Mouse (Mus musculus): ENCODE results near the gene Bicdl2. TPM values are rescaled to one million over a fixed set of nuclear protein-coding genes. Genes with fewer than 3 reads are reported as not detected.
A peak's percentile ranks its signal among the peaks of the same experiment; 100 is the strongest.

Bicdl2 gene
- polyA plus RNA-seq, 1 experiment: 0.28 TPM

DNA sequence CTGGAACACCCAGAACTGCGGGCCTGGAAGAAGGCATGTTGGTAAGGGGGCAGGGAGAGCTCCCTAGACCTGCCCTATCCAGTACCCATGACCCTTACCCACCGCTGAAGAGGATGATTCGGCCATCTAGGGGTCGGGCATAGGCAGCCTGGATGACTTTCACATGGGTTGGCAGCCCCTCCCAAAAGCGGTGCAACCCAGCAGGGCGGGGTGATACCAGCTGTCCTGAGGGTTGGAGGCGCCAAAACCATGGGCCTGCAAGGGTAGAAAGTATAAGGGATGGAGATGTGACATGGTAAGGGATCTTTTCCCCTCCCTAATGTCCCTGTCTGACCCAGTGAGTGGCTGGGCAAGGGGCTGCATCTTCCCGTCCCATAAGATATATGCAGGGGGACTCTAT, 29.1 kb upstream of the Bicdl2 start:
- Histone ChIP-seq H3ac (ENCODE audit: control insufficient read depth, insufficient read length, low read depth) (no peak overlapping the region), H3K27me3 (ENCODE audit: control insufficient read depth, insufficient read depth, insufficient read length) (peaks cover 49% of the 10 kb centered on the region), H3K79me2 (ENCODE audit: control insufficient read depth, insufficient read depth) (no peaks in the 10 kb centered on the region), H3K79me3 (ENCODE audit: low read depth) (no peaks in the 10 kb centered on the region), H3K36me3 (ENCODE audit: control insufficient read depth, insufficient read depth) (no peaks in the 10 kb centered on the region), H3K4me3 (ENCODE audit: insufficient read depth, poor library complexity, severe bottlenecking) (no peak overlapping the region)
- TF ChIP-seq CEBPB (IDR thresholded peaks at IDR 0.05; ENCODE audit: low read depth) (no peak), MAX (IDR thresholded peaks at IDR 0.05) (no peak), CTCF (IDR thresholded peaks at IDR 0.05; ENCODE audit: control insufficient read depth, insufficient read depth, insufficient read length) (no peak), MYOG (IDR thresholded peaks at IDR 0.05; ENCODE audit: control insufficient read depth, extremely low read depth, insufficient read length) (no peak), USF1 (IDR thresholded peaks at IDR 0.05; ENCODE audit: low read depth) (no peak), MYOD1 (IDR thresholded peaks at IDR 0.05; ENCODE audit: control insufficient read depth, insufficient read length, low read depth) (no peak), FOSL1 (IDR thresholded peaks at IDR 0.05; ENCODE audit: insufficient read depth, low read length, poor library complexity, severe bottlenecking) (no peak)

DNA sequence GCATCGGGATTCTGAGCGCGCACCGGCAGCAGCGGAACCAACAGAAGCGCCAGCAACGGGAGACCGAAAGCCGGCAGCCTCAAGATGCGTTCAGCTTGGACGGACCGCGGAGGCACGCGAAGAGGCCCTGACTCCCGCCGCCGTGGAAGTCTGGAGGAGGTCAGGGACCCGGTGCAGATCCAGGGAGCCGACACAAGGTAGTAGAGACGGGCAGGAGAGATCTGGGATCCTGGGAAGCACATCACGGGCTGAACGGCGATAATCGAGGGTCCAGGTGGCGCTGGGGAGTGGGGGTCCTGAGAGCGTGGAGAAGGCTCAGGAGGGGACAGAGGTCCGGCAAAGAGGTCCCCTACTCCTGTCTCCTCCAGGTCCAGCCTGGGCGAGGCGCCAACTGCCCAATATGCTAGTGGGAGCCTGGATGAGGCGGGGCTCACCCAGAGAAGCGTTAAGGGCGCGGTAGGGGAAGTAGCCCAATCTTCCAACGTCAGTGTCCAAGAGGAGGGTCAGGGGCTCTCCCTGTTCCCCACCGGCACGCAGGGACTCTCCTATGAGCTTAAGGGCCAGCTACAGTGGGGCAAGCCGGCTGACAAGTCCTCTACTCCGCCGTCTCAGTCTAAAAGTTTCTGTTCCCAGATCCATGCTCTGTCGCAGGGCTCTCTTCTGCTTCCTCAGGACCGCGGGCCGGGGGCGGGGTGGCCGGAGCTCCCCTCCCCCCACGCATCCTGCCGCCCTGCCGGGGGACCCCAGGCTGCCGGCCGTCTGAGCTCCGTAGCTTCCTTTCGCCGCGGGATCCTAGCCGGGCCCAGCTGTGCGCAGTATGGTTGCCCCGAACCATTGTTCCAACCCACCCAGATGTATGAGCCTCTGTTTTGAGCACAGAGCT, 15.5 kb upstream of the Bicdl2 start, which contains the start of gene Mmp25:
Gene Mmp25, minus strand, starts transcription at position 665 of the 883 bp plus-strand sequence.
- H3K79me3 ChIP-seq (ENCODE audit: low read depth): no peaks in the 10 kb centered on the region
- TF ChIP-seq FOSL1 (IDR thresholded peaks at IDR 0.05; ENCODE audit: insufficient read depth, low read length, poor library complexity, severe bottlenecking): no peak
- TF ChIP-seq MAX (IDR thresholded peaks at IDR 0.05): no peak
- no peak for TF ChIP-seq CTCF (IDR thresholded peaks at IDR 0.05; ENCODE audit: control insufficient read depth, insufficient read depth, insufficient read length)
- TF ChIP-seq CEBPB (IDR thresholded peaks at IDR 0.05; ENCODE audit: low read depth): no peak
- TF ChIP-seq USF1 (IDR thresholded peaks at IDR 0.05; ENCODE audit: low read depth): no peak
- TF ChIP-seq MYOG (IDR thresholded peaks at IDR 0.05; ENCODE audit: control insufficient read depth, extremely low read depth, insufficient read length): no peak
- H3K36me3 ChIP-seq (ENCODE audit: control insufficient read depth, insufficient read depth): no peaks in the 10 kb centered on the region
- no peaks in the 10 kb centered on the region for H3K79me2 ChIP-seq (ENCODE audit: control insufficient read depth, insufficient read depth)
- H3K4me3 ChIP-seq (ENCODE audit: insufficient read depth, poor library complexity, severe bottlenecking): no peak within 1 kb of the TSS
- H3ac ChIP-seq (ENCODE audit: control insufficient read depth, insufficient read length, low read depth): no peak within 1 kb of the TSS
- H3K27me3 ChIP-seq (ENCODE audit: control insufficient read depth, insufficient read depth, insufficient read length): peaks cover 27% of the 10 kb centered on the region

DNA sequence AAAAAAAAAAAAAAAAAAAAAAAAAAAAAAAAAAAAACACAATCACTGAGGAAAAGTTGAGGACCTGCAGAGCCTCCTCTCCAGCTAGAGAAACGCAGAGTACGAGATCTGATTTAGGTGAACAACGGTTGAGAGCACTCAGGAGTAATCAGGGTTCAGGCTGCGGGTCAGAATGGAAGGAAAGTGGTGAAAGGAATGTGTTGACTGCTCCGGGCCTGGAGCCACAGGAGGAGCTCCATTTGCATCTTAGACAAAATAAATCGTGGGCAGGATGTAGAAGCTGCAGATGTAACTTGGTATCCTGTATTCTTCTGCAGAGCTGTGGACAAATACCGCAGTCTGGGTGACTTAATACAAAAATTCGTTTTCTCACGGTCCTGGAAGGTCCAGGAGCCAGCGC, 14.4 kb upstream of the Bicdl2 start:
- peaks cover 24% of the 10 kb centered on the region for H3K27me3 ChIP-seq (ENCODE audit: control insufficient read depth, insufficient read depth, insufficient read length)
- H3K36me3 ChIP-seq (ENCODE audit: control insufficient read depth, insufficient read depth): no peaks in the 10 kb centered on the region
- no peak overlapping the region for H3K4me3 ChIP-seq (ENCODE audit: insufficient read depth, poor library complexity, severe bottlenecking)
- TF ChIP-seq MAX (IDR thresholded peaks at IDR 0.05) (no peak), FOSL1 (IDR thresholded peaks at IDR 0.05; ENCODE audit: insufficient read depth, low read length, poor library complexity, severe bottlenecking) (no peak), CTCF (IDR thresholded peaks at IDR 0.05; ENCODE audit: control insufficient read depth, insufficient read depth, insufficient read length) (no peak), MYOG (IDR thresholded peaks at IDR 0.05; ENCODE audit: control insufficient read depth, extremely low read depth, insufficient read length) (no peak), USF1 (IDR thresholded peaks at IDR 0.05; ENCODE audit: low read depth) (no peak), CEBPB (IDR thresholded peaks at IDR 0.05; ENCODE audit: low read depth) (no peak), MYOD1 (IDR thresholded peaks at IDR 0.05; ENCODE audit: control insufficient read depth, insufficient read length, low read depth) (no peak)
- H3K79me3 ChIP-seq (ENCODE audit: low read depth): no peaks in the 10 kb centered on the region
- H3K79me2 ChIP-seq (ENCODE audit: control insufficient read depth, insufficient read depth): no peaks in the 10 kb centered on the region
- no peak overlapping the region for H3ac ChIP-seq (ENCODE audit: control insufficient read depth, insufficient read length, low read depth)

DNA sequence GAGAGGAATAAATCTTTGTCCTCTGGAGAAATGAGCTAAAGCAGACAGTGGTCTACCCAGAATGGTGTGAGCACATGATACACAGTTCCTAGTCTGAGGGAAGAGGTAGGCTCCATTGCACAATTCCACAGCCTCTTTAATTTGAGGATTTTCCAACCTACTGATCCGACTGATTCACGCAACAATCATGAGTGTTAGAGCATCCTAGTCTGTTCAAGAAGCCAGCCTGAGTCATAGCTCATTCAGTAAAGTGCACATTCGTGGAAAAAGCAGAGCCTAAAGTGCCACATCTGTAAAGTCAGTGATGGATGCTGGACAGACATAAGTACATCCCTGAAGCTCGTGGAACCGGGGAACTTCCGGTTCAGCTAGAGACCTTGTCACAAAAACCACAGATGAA, 8.9 kb upstream of the Bicdl2 start:
- no peaks in the 10 kb centered on the region for H3K79me3 ChIP-seq (ENCODE audit: low read depth)

DNA sequence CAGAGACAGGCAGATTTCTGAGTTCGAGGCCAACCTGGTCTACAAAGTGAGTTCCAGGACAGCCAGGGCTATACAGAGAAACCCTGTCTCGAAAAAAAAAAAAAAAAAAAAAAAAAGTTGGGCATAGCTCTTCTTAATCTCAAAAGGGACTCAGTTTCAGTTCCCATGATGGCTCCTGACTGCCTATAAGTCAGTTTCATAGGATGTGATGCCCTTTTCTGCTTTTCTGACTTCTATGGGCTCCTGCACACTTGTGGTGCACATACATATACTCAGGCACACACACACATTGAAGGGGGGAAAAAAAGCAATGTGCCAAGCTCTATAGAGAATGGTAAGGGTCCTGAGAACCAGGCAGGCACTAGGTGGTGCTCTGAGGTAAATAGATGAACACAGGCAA, 7.0 kb upstream of the Bicdl2 start:
- no peaks in the 10 kb centered on the region for H3K79me3 ChIP-seq (ENCODE audit: low read depth)
- no peaks in the 10 kb centered on the region for H3K27me3 ChIP-seq (ENCODE audit: control insufficient read depth, insufficient read depth, insufficient read length)
- H3K36me3 ChIP-seq (ENCODE audit: control insufficient read depth, insufficient read depth): no peaks in the 10 kb centered on the region
- H3K4me3 ChIP-seq (ENCODE audit: insufficient read depth, poor library complexity, severe bottlenecking): no peak overlapping the region
- TF ChIP-seq MYOG (IDR thresholded peaks at IDR 0.05; ENCODE audit: control insufficient read depth, extremely low read depth, insufficient read length) (no peak), MYOD1 (IDR thresholded peaks at IDR 0.05; ENCODE audit: control insufficient read depth, insufficient read length, low read depth) (no peak), USF1 (IDR thresholded peaks at IDR 0.05; ENCODE audit: low read depth) (no peak), CTCF (IDR thresholded peaks at IDR 0.05; ENCODE audit: control insufficient read depth, insufficient read depth, insufficient read length) (no peak), CEBPB (IDR thresholded peaks at IDR 0.05; ENCODE audit: low read depth) (no peak)
- no peak overlapping the region for H3ac ChIP-seq (ENCODE audit: control insufficient read depth, insufficient read length, low read depth)
- H3K79me2 ChIP-seq (ENCODE audit: control insufficient read depth, insufficient read depth): no peaks in the 10 kb centered on the region

More for the DNA sequence above, 8.9 kb upstream of the Bicdl2 start:
- Histone ChIP-seq H3K27me3 (ENCODE audit: control insufficient read depth, insufficient read depth, insufficient read length) (peaks cover 11% of the 10 kb centered on the region), H3ac (ENCODE audit: control insufficient read depth, insufficient read length, low read depth) (no peak overlapping the region), H3K36me3 (ENCODE audit: control insufficient read depth, insufficient read depth) (no peaks in the 10 kb centered on the region), H3K4me3 (ENCODE audit: insufficient read depth, poor library complexity, severe bottlenecking) (no peak overlapping the region), H3K79me2 (ENCODE audit: control insufficient read depth, insufficient read depth) (no peaks in the 10 kb centered on the region)
- no peak for TF ChIP-seq MYOG (IDR thresholded peaks at IDR 0.05; ENCODE audit: control insufficient read depth, extremely low read depth, insufficient read length)
- no peak for TF ChIP-seq MAX (IDR thresholded peaks at IDR 0.05)
- peak; percentile 50 for TF ChIP-seq CEBPB (IDR thresholded peaks at IDR 0.05; ENCODE audit: low read depth)
- no peak for TF ChIP-seq FOSL1 (IDR thresholded peaks at IDR 0.05; ENCODE audit: insufficient read depth, low read length, poor library complexity, severe bottlenecking)
- TF ChIP-seq MYOD1 (IDR thresholded peaks at IDR 0.05; ENCODE audit: control insufficient read depth, insufficient read length, low read depth): no peak
